ENCODE assay signal across 20 mouse cellular contexts in genomic region chr9:118913048-118913447, GRCm38 (mm10). TPM values are rescaled to one million over a fixed set of nuclear protein-coding genes. Genes with fewer than 3 reads are reported as not detected.
DNase-seq lines count a peak whose midpoint lies in the region; ATAC-seq and TF ChIP-seq lines count a peak whose summit lies in the region.
"Had no signal": no experiment of that assay in that cellular context is flagged by ENCODE, and none has a peak within 500 bp of the region (broad histone marks: within the 10 kb centered on the region; RNA-seq: fewer than 3 reads in every experiment).

No protein-coding gene starts in this region.

- TF ChIP-seq CTCF in forebrain, postnatal 0 days (IDR thresholded peaks at IDR 0.05; ENCODE audit: low read depth), result no peak

- H3K27me3 ChIP-seq in forebrain, postnatal 0 days (ENCODE audit: insufficient read depth, low read length), result no peaks in the 10 kb centered on the region
- H3K27me3 ChIP-seq: forebrain, embryonic 15.5 days; lung, embryonic 15.5 days had no signal

- no peak overlapping the region for H3K9ac ChIP-seq in forebrain, postnatal 0 days
- H3K9ac ChIP-seq: forebrain, embryonic 15.5 days; hindbrain, embryonic 13.5 days; lung, embryonic 15.5 days had no signal

- no peak overlapping the region for H3K4me3 ChIP-seq in forebrain, postnatal 0 days (ENCODE audit: low read depth, low read length)
- H3K4me3 ChIP-seq: embryonic facial prominence, embryonic 10.5 days; forebrain, embryonic 15.5 days; heart, adult 2 months; hindbrain, embryonic 13.5 days; lung, embryonic 15.5 days had no signal

- DNase-seq in adrenal gland, postnatal 14 days, result peak; percentile 42
- DNase-seq in adrenal gland, adult 8-10 months, result no peak
- DNase-seq in 416B (ENCODE audit: low read depth), result peak; percentile 92
- peak; percentile 80 for DNase-seq in lung, postnatal 36 days
- no peak for DNase-seq in forebrain, postnatal 0 days
- DNase-seq in embryo, embryonic 10.5 days (ENCODE audit: low spot score), result no peak
- DNase-seq in layer of hippocampus, adult 8-10 months (ENCODE audit: low spot score in 2 of 2), result no peak
- DNase-seq: cerebellum, adult 9-10 months; gastrocnemius, postnatal 14 days; heart, adult 2 months; kidney, adult 11 months; layer of hippocampus, postnatal 36 days; thymus, postnatal 14 days had no signal

- H3K36me3 ChIP-seq in forebrain, postnatal 0 days (ENCODE audit: insufficient read depth), result no peaks in the 10 kb centered on the region
- H3K36me3 ChIP-seq: embryonic facial prominence, embryonic 10.5 days; forebrain, embryonic 15.5 days; hindbrain, embryonic 13.5 days; lung, embryonic 15.5 days had no signal

- peak; percentile 94 for ATAC-seq in granulocyte monocyte progenitor cell, adult 5-6 weeks (replicated peaks; ENCODE audit: poor library complexity, severe bottlenecking)
- ATAC-seq in forebrain, postnatal 0 days, result no peak
- ATAC-seq: forebrain, embryonic 15.5 days; midbrain, embryonic 16.5 days had no signal

- 94% methylated on average over 9 of the region's 9 CpGs for WGBS in forebrain, postnatal 0 days

- H3K27ac ChIP-seq in forebrain, postnatal 0 days (ENCODE audit: low read depth, low read length), result no peak overlapping the region
- H3K27ac ChIP-seq: embryonic facial prominence, embryonic 10.5 days; forebrain, embryonic 15.5 days; heart, adult 2 months; hindbrain, embryonic 13.5 days; kidney, postnatal 0 days; lung, embryonic 15.5 days had no signal

- no peaks in the 10 kb centered on the region for H3K9me3 ChIP-seq in forebrain, postnatal 0 days (ENCODE audit: low read length)
- H3K9me3 ChIP-seq: embryonic facial prominence, embryonic 10.5 days; forebrain, embryonic 15.5 days; hindbrain, embryonic 13.5 days; lung, embryonic 15.5 days had no signal

- H3K4me2 ChIP-seq in forebrain, postnatal 0 days (ENCODE audit: low read depth), result no peak overlapping the region
- H3K4me2 ChIP-seq: forebrain, embryonic 15.5 days; hindbrain, embryonic 13.5 days; lung, embryonic 15.5 days had no signal

- H3K4me1 ChIP-seq in forebrain, postnatal 0 days (ENCODE audit: insufficient read depth), result no peaks in the 10 kb centered on the region
- H3K4me1 ChIP-seq: forebrain, embryonic 15.5 days; hindbrain, embryonic 13.5 days had no signal

RNA-seq across cellular contexts. Expression of gene Ctdspl, which starts 13.2 kb away (rescaled TPM):
- total RNA-seq in adrenal gland, postnatal 14 days (2021), result 28.6 and 32.0 TPM in 2 replicates
- total RNA-seq in adrenal gland, adult 8-10 months (2022), result 10 to 100 TPM; 22.0 to 35.1 (median 28.0) TPM
- 25.4 and 28.7 TPM in 2 replicates for total RNA-seq in granulocyte monocyte progenitor cell, adult 5-6 weeks (2014; fragmentation: Nextera tagmentation)
- total RNA-seq in granulocyte monocyte progenitor cell, adult 5-6 weeks (2017), result 6.5 and 7.9 TPM in 2 replicates
- total RNA-seq in forebrain, postnatal 0 days (2014; rRNA removed), result 7.8 and 7.9 TPM in 2 replicates
- polyA plus RNA-seq in forebrain, postnatal 0 days (2015; fragmentation: Nextera tagmentation; extraction: Ambion mirVana), result 1.9 and 4.6 TPM in 2 replicates
- 10 to 100 TPM; 24.7 to 30.4 (median 28.1) TPM for total RNA-seq in layer of hippocampus, adult 8-10 months (2022)

Comparison
In these comparisons a context has a peak if more than half of its experiments do, and no peak if none do; other contexts are left out.
1. DNase-seq: peak in adrenal gland, postnatal 14 days (single experiment), 416B (single experiment) and lung, postnatal 36 days (single experiment); none in adrenal gland, adult 8-10 months (single experiment), forebrain, postnatal 0 days (single experiment), embryo, embryonic 10.5 days (single experiment) and layer of hippocampus, adult 8-10 months (0 of 2).